Mouse (Mus musculus): ENCODE measurements around the gene Fam71a. TPM values are rescaled to one million over a fixed set of nuclear protein-coding genes. Genes with fewer than 3 reads are reported as not detected.
A peak's percentile ranks its signal among the peaks of the same experiment; 100 is the strongest.

Gene Fam71a
- polyA plus RNA-seq, 1 experiment, result not detected

- TF ChIP-seq POLR2A (IDR thresholded peaks at IDR 0.05; ENCODE audit: low read depth, low read length), result no peak
- no peak for TF ChIP-seq CTCF (IDR thresholded peaks at IDR 0.05; ENCODE audit: extremely low read depth, insufficient read depth, insufficient read length, insufficient replicate concordance)
- 66% methylated on average over 9 of the region's 9 CpGs for WGBS
- H3K36me3 ChIP-seq (ENCODE audit: control insufficient read depth, insufficient read depth, low read length), result no peaks in the 10 kb centered on the region
- H3K27ac ChIP-seq (ENCODE audit: insufficient read depth, low read length), result no peak overlapping the region
- no peak overlapping the region for H3K4me3 ChIP-seq (ENCODE audit: extremely low read depth, insufficient read depth, insufficient read length)
- H3K27me3 ChIP-seq (ENCODE audit: control insufficient read depth, insufficient read depth, low read length), result no peaks in the 10 kb centered on the region
- peak in 1 of 2 experiments; percentile 44 for DNase-seq (ENCODE audit: low read depth in 1 of 2, low spot score in 2 of 2)
- peaks cover 9% of the 10 kb centered on the region for H3K4me1 ChIP-seq (ENCODE audit: control insufficient read depth, insufficient read depth, insufficient read length)
These were observed 36.4 kb upstream of the Fam71a start for GRCm38 (mm10) chr1:191200816-191201602.

DNA sequence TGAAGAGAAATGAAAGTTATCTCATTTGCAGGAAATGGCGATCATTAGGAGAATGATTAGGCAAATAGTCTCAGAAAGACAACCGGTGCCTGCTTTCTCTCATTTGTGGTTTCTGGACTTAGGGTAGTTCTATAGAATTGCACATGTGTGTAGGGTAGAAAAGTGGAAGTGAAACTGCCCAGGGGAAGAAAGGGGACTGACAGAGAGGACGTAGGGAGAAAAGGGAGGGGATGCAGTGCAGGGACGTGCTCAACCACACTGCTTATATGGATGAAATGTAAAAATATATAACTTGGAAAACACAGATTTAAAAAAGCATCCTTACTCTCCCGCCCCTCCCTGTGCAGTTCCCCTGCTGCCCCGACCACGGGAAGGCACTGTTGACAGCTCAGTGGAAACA, 33.3 kb upstream of the Fam71a start:
- DNase-seq (ENCODE audit: low read depth in 1 of 2, low spot score in 2 of 2), result peak; percentile 33 to 75
- Histone ChIP-seq H3K36me3 (ENCODE audit: control insufficient read depth, insufficient read depth, low read length) (no peaks in the 10 kb centered on the region), H3K4me1 (ENCODE audit: control insufficient read depth, insufficient read depth, insufficient read length) (peaks cover 12% of the 10 kb centered on the region), H3K27ac (ENCODE audit: insufficient read depth, low read length) (no peak overlapping the region; the same call in 1 of the 2 replicates), H3K27me3 (ENCODE audit: control insufficient read depth, insufficient read depth, low read length) (no peaks in the 10 kb centered on the region), H3K4me3 (ENCODE audit: extremely low read depth, insufficient read depth, insufficient read length) (no peak overlapping the region)
- TF ChIP-seq POLR2A (IDR thresholded peaks at IDR 0.05; ENCODE audit: low read depth, low read length) (no peak), CTCF (IDR thresholded peaks at IDR 0.05; ENCODE audit: extremely low read depth, insufficient read depth, insufficient read length, insufficient replicate concordance) (no peak)
- 9% methylated on average over 7 of the region's 7 CpGs for WGBS

DNA sequence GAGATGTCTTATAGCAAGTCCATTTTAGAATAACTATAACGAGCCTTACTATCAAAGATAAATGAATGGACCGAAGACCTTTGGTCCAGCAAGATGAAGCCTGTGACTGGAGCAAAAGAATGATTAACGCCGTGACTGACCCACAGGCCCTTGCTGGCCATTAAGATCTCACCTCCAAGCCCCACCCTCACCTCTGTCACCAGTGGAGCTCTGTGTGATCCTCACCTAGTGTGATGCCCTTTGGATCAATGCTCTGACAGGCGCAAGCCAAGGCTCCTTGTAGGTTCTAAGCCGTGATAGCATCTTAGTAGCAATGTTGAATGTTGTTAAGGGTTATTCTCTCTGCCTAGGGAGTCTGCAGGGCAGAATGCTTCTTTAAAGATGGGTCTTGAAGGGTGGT, 31.4 kb upstream of the Fam71a start:
- 94% methylated on average over 6 of the region's 6 CpGs for WGBS
- TF ChIP-seq POLR2A (IDR thresholded peaks at IDR 0.05; ENCODE audit: low read depth, low read length) (no peak), CTCF (IDR thresholded peaks at IDR 0.05; ENCODE audit: extremely low read depth, insufficient read depth, insufficient read length, insufficient replicate concordance) (no peak)
- no peak for DNase-seq (ENCODE audit: low read depth in 1 of 2, low spot score in 2 of 2)
- H3K27me3 ChIP-seq (ENCODE audit: control insufficient read depth, insufficient read depth, low read length), result no peaks in the 10 kb centered on the region
- H3K4me1 ChIP-seq (ENCODE audit: control insufficient read depth, insufficient read depth, insufficient read length), result peaks cover 16% of the 10 kb centered on the region
- no peaks in the 10 kb centered on the region for H3K36me3 ChIP-seq (ENCODE audit: control insufficient read depth, insufficient read depth, low read length)
- H3K4me3 ChIP-seq (ENCODE audit: extremely low read depth, insufficient read depth, insufficient read length), result no peak overlapping the region
- H3K27ac ChIP-seq (ENCODE audit: insufficient read depth, low read length), result no peak overlapping the region

- H3K27ac ChIP-seq (ENCODE audit: insufficient read depth, low read length), result peak overlapping the region; percentile 60
- DNase-seq (ENCODE audit: low read depth in 1 of 2, low spot score in 2 of 2), result peak; percentile 63 to 82
- H3K4me1 ChIP-seq (ENCODE audit: control insufficient read depth, insufficient read depth, insufficient read length), result peaks cover 13% of the 10 kb centered on the region
- 2% methylated on average over 14 of the region's 14 CpGs for WGBS
- H3K27me3 ChIP-seq (ENCODE audit: control insufficient read depth, insufficient read depth, low read length), result no peaks in the 10 kb centered on the region
- H3K4me3 ChIP-seq (ENCODE audit: extremely low read depth, insufficient read depth, insufficient read length), result peak overlapping the region; percentile 23; the same call in 1 of the 2 replicates
- H3K36me3 ChIP-seq (ENCODE audit: control insufficient read depth, insufficient read depth, low read length), result no peaks in the 10 kb centered on the region
- peak; percentile 18; the same call in 1 of the 2 replicates for TF ChIP-seq CTCF (IDR thresholded peaks at IDR 0.05; ENCODE audit: extremely low read depth, insufficient read depth, insufficient read length, insufficient replicate concordance)
- no peak for TF ChIP-seq POLR2A (IDR thresholded peaks at IDR 0.05; ENCODE audit: low read depth, low read length)
These were observed 29.2 kb upstream of the Fam71a start for GRCm38 (mm10) chr1:191193657-191194424.

DNA sequence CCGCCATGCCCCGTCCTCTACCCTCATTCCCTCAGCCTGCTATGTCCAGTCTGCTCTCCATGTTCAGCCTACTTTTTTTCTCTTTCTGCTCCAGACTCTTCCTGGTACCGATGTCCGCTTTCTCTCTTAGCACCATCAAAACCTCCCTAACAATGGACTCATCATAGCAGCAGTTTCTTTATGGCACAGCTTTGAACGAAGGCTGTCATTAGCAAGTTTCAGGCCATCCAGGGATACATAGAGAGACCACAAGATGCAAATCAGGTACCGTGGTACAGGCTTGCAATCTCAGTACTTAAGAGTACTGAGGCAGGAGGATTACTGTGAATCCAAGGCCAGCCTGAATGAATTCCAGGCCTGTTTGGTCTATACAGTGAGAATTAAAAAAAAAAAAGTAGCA, 28.1 kb upstream of the Fam71a start:
- TF ChIP-seq CTCF (IDR thresholded peaks at IDR 0.05; ENCODE audit: extremely low read depth, insufficient read depth, insufficient read length, insufficient replicate concordance) (no peak), POLR2A (IDR thresholded peaks at IDR 0.05; ENCODE audit: low read depth, low read length) (no peak)
- no peaks in the 10 kb centered on the region for H3K27me3 ChIP-seq (ENCODE audit: control insufficient read depth, insufficient read depth, low read length)
- 71% methylated on average over 6 of the region's 6 CpGs for WGBS
- H3K27ac ChIP-seq (ENCODE audit: insufficient read depth, low read length), result no peak overlapping the region
- H3K36me3 ChIP-seq (ENCODE audit: control insufficient read depth, insufficient read depth, low read length), result no peaks in the 10 kb centered on the region
- H3K4me1 ChIP-seq (ENCODE audit: control insufficient read depth, insufficient read depth, insufficient read length), result peaks cover 6% of the 10 kb centered on the region; the same call in 1 of the 2 replicates
- no peak overlapping the region for H3K4me3 ChIP-seq (ENCODE audit: extremely low read depth, insufficient read depth, insufficient read length)
- no peak for DNase-seq (ENCODE audit: low read depth in 1 of 2, low spot score in 2 of 2)

- 88% methylated on average over 6 of the region's 6 CpGs for WGBS
- DNase-seq (ENCODE audit: low read depth in 1 of 2, low spot score in 2 of 2), result no peak
- TF ChIP-seq CTCF (IDR thresholded peaks at IDR 0.05; ENCODE audit: extremely low read depth, insufficient read depth, insufficient read length, insufficient replicate concordance), result no peak
- no peak for TF ChIP-seq POLR2A (IDR thresholded peaks at IDR 0.05; ENCODE audit: low read depth, low read length)
- no peaks in the 10 kb centered on the region for H3K36me3 ChIP-seq (ENCODE audit: control insufficient read depth, insufficient read depth, low read length)
- no peak overlapping the region for H3K4me3 ChIP-seq (ENCODE audit: extremely low read depth, insufficient read depth, insufficient read length)
- H3K4me1 ChIP-seq (ENCODE audit: control insufficient read depth, insufficient read depth, insufficient read length), result peaks cover 6% of the 10 kb centered on the region; the same call in 1 of the 2 replicates
- no peaks in the 10 kb centered on the region for H3K27me3 ChIP-seq (ENCODE audit: control insufficient read depth, insufficient read depth, low read length)
- no peak overlapping the region for H3K27ac ChIP-seq (ENCODE audit: insufficient read depth, low read length)
These were observed 27.6 kb upstream of the Fam71a start for GRCm38 (mm10) chr1:191192213-191192612.
